Mouse (Mus musculus): ENCODE data around the gene Gm5269. TPM values are rescaled to one million over a fixed set of nuclear protein-coding genes. Genes with fewer than 3 reads are reported as not detected.

Gene Gm5269
- total and polyA plus RNA-seq, 3 experiments = 2.2 TPM; not detected in 2

- in situ Hi-C loops (cut with MboI; ENCODE audit: low pct_ligation_motif_present, low pct_unique_long_range_greater_than_20kb, low sequenced_read_pairs) (no loop called here), dilution Hi-C loops (cut with MboI; ENCODE audit: extremely low pct_ligation_motif_present, extremely low pct_unique_long_range_greater_than_20kb, low sequenced_read_pairs) (no loop called here)
- H3K9ac ChIP-seq (ENCODE audit: insufficient read depth, low read depth) = no peak overlapping the region
- peaks cover 2% of the 10 kb centered on the region for H3K9me3 ChIP-seq (replicated peaks; ENCODE audit: low read length)
- no peaks in the 10 kb centered on the region for H3K79me2 ChIP-seq (replicated peaks; ENCODE audit: control insufficient read depth, extremely low read depth, insufficient read depth, poor library complexity, severe bottlenecking)
- peaks cover 0 to 43% of the 10 kb centered on the region in 2 experiments; a peak in 2 of 4 replicates for H3K4me1 ChIP-seq (ENCODE audit: control insufficient read depth in 1 of 2, insufficient read depth in 2 of 2)
- H3K27ac ChIP-seq (ENCODE audit: insufficient read depth, low read depth) = no peak overlapping the region
- TF ChIP-seq MAFK (IDR thresholded peaks at IDR 0.05; ENCODE audit: insufficient replicate concordance, low read length) = no peak
- no peaks in the 10 kb centered on the region for H3K27me3 ChIP-seq (replicated peaks)
- H3K36me3 ChIP-seq (replicated peaks in 1 of 2; ENCODE audit: control insufficient read depth in 1 of 2, insufficient read depth in 1 of 2, low read length in 1 of 2) = no peaks in the 10 kb centered on the region
- H3K4me3 ChIP-seq (replicated peaks in 1 of 3; ENCODE audit: low read depth in 2 of 3, low read length in 2 of 3, poor library complexity in 1 of 3) = no peak overlapping the region
- DNase-seq (ENCODE audit: extremely low read depth) = no peak
- no peak overlapping the region for H3K4me2 ChIP-seq (ENCODE audit: insufficient read depth, low read depth, poor library complexity, severe bottlenecking)
Measured at GRCm38 (mm10) chr1:45865316-45865715, 24.8 kb downstream of the Gm5269 start.

DNA sequence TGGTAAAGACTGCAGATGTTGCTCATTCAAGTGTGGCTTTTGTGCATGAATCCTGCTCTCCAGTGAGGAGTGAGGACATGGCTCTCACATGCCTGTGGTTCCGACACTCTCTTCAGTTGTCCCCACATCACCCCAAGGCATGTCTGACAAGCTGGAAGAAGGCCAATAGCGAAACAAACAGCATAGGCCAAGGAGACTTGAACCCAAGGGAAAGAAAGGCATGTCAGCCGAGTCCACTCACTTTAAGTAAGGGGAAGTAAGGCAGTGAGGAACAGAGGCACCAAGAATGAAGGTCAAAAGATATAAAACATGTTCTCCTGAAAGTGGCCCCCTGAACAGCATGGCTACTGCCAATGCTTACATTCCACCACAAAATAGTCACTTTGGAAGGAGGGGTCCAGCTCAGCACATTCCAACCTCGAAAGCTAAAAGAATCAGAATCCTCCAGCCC, 25.5 kb downstream of the Gm5269 start:
- Histone ChIP-seq H3K79me2 (replicated peaks; ENCODE audit: control insufficient read depth, extremely low read depth, insufficient read depth, poor library complexity, severe bottlenecking) (no peaks in the 10 kb centered on the region), H3K36me3 (replicated peaks in 1 of 2; ENCODE audit: control insufficient read depth in 1 of 2, insufficient read depth in 1 of 2, low read length in 1 of 2) (no peaks in the 10 kb centered on the region), H3K4me3 (replicated peaks in 1 of 3; ENCODE audit: low read depth in 2 of 3, low read length in 2 of 3, poor library complexity in 1 of 3) (no peak overlapping the region), H3K4me1 (ENCODE audit: control insufficient read depth in 1 of 2, insufficient read depth in 2 of 2) (peaks cover 0 to 45% of the 10 kb centered on the region in 2 experiments; a peak in 2 of 4 replicates), H3K27me3 (replicated peaks) (no peaks in the 10 kb centered on the region), H3K9ac (ENCODE audit: insufficient read depth, low read depth) (no peak overlapping the region), H3K4me2 (ENCODE audit: insufficient read depth, low read depth, poor library complexity, severe bottlenecking) (no peak overlapping the region), H3K27ac (ENCODE audit: insufficient read depth, low read depth) (no peak overlapping the region), H3K9me3 (replicated peaks; ENCODE audit: low read length) (peaks cover 2% of the 10 kb centered on the region)
- dilution Hi-C loops (cut with MboI; ENCODE audit: extremely low pct_ligation_motif_present, extremely low pct_unique_long_range_greater_than_20kb, low sequenced_read_pairs) (no loop called here), in situ Hi-C loops (cut with MboI; ENCODE audit: low pct_ligation_motif_present, low pct_unique_long_range_greater_than_20kb, low sequenced_read_pairs) (no loop called here)
- DNase-seq (ENCODE audit: extremely low read depth) = no peak
- no peak for TF ChIP-seq NRF1 (IDR thresholded peaks at IDR 0.05; ENCODE audit: low read depth, low read length)
- TF ChIP-seq CHD2 (IDR thresholded peaks at IDR 0.05; ENCODE audit: low read length) = no peak
- no peak for TF ChIP-seq JUN (IDR thresholded peaks at IDR 0.05; ENCODE audit: insufficient read depth, low read depth, low read length)
- TF ChIP-seq MAX (IDR thresholded peaks at IDR 0.05; ENCODE audit: low read length) = no peak
- no peak for TF ChIP-seq USF1 (IDR thresholded peaks at IDR 0.05; ENCODE audit: low read depth, low read length)
- no peak for TF ChIP-seq PAX5 (IDR thresholded peaks at IDR 0.05; ENCODE audit: low read length)
- TF ChIP-seq MXI1 (IDR thresholded peaks at IDR 0.05; ENCODE audit: low read depth, low read length) = no peak
- no peak for TF ChIP-seq BHLHE40 (IDR thresholded peaks at IDR 0.05; ENCODE audit: low read depth, low read length)
- no peak for TF ChIP-seq POLR2AphosphoS2 (IDR thresholded peaks at IDR 0.05; ENCODE audit: low read depth, low read length)
- TF ChIP-seq MAFK (IDR thresholded peaks at IDR 0.05; ENCODE audit: insufficient replicate concordance, low read length) = no peak
- no peak for TF ChIP-seq ZNF384 (IDR thresholded peaks at IDR 0.05; ENCODE audit: low read depth, low read length)
- no peak for TF ChIP-seq HCFC1 (IDR thresholded peaks at IDR 0.05; ENCODE audit: low read depth, low read length)
- TF ChIP-seq CTCF (conservative IDR thresholded peaks at IDR 0.05 in 1 of 2, IDR thresholded peaks at IDR 0.05 in 1 of 2; ENCODE audit: low read depth in 2 of 2, low read length in 2 of 2) = no peak
- no peak for TF ChIP-seq MYC (IDR thresholded peaks at IDR 0.05; ENCODE audit: low read depth, low read length)
- TF ChIP-seq ZKSCAN1 (IDR thresholded peaks at IDR 0.05; ENCODE audit: borderline replicate concordance, low read depth, low read length) = no peak
- TF ChIP-seq ELF1 (IDR thresholded peaks at IDR 0.05; ENCODE audit: low read depth, low read length) = no peak
- TF ChIP-seq RAD21 (IDR thresholded peaks at IDR 0.05; ENCODE audit: low read depth, low read length) = no peak
- no peak for TF ChIP-seq E2F4 (IDR thresholded peaks at IDR 0.05; ENCODE audit: insufficient replicate concordance, low read depth, low read length)
- no peak for TF ChIP-seq GABPA (IDR thresholded peaks at IDR 0.05; ENCODE audit: insufficient replicate concordance, low read depth, low read length)

All from CH12.LX (cell line).